ENCODE assay signal across 8 mouse cellular contexts in genomic region chr12:80001794-80002193, GRCm38 (mm10).
DNase-seq lines count a peak whose midpoint lies in the region; ATAC-seq and TF ChIP-seq lines count a peak whose summit lies in the region.

No protein-coding gene starts in this region.

- 85% methylated on average over 2 of the region's 2 CpGs for WGBS in hindbrain, embryonic 14.5 days
- 26% methylated on average over 2 of the region's 2 CpGs for WGBS in limb, embryonic 15.5 days

- no peak for TF ChIP-seq POLR2A in ES-Bruce4 (IDR thresholded peaks at IDR 0.05; ENCODE audit: insufficient read depth, low read length)

- ATAC-seq in hindbrain, embryonic 14.5 days (ENCODE audit: low FRiP score) = no peak
- no peak; the same call in 1 of the 2 replicates for ATAC-seq in limb, embryonic 15.5 days (ENCODE audit: insufficient number of reproducible peaks, low FRiP score, low TSS enrichment, low read depth)

- no peak overlapping the region for H3K4me3 ChIP-seq in ES-Bruce4 (ENCODE audit: low read depth, low read length)
- H3K4me3 ChIP-seq in hindbrain, embryonic 14.5 days (replicated peaks; ENCODE audit: low read length) = no peak overlapping the region
- H3K4me3 ChIP-seq in limb, embryonic 15.5 days = no peak overlapping the region

- H3K9me3 ChIP-seq in ES-Bruce4 (replicated peaks; ENCODE audit: control insufficient read depth, insufficient read depth, low read length, poor library complexity, severe bottlenecking) = no peaks in the 10 kb centered on the region
- no peaks in the 10 kb centered on the region for H3K9me3 ChIP-seq in hindbrain, embryonic 14.5 days (ENCODE audit: control insufficient read depth, low read length)
- H3K9me3 ChIP-seq in limb, embryonic 15.5 days = no peaks in the 10 kb centered on the region

- no peak overlapping the region for H3K9ac ChIP-seq in ES-Bruce4 (ENCODE audit: low read depth, poor library complexity, severe bottlenecking)
- H3K9ac ChIP-seq in hindbrain, embryonic 14.5 days = no peak overlapping the region
- H3K9ac ChIP-seq in limb, embryonic 15.5 days = no peak overlapping the region

- TF ChIP-seq CTCF in ES-Bruce4 (IDR thresholded peaks at IDR 0.05; ENCODE audit: low read depth, low read length) = no peak

- no peak overlapping the region for H3K27ac ChIP-seq in ES-Bruce4 (ENCODE audit: insufficient read depth, low read length)
- H3K27ac ChIP-seq in hindbrain, embryonic 14.5 days = peak overlapping the region; percentile 41
- peak overlapping the region; percentile 88 for H3K27ac ChIP-seq in limb, embryonic 15.5 days

- no peak overlapping the region for H3K4me2 ChIP-seq in hindbrain, embryonic 14.5 days (replicated peaks)
- H3K4me2 ChIP-seq in limb, embryonic 15.5 days = no peak overlapping the region

- H3K27me3 ChIP-seq in ES-Bruce4 (ENCODE audit: control insufficient read depth, insufficient read depth, low read length, poor library complexity, severe bottlenecking) = no peaks in the 10 kb centered on the region
- no peaks in the 10 kb centered on the region for H3K27me3 ChIP-seq in hindbrain, embryonic 14.5 days (ENCODE audit: control insufficient read depth, insufficient read depth, low read length)
- no peaks in the 10 kb centered on the region for H3K27me3 ChIP-seq in limb, embryonic 15.5 days

- no peaks in the 10 kb centered on the region for H3K36me3 ChIP-seq in ES-Bruce4 (ENCODE audit: control insufficient read depth, insufficient read depth, low read length, poor library complexity, severe bottlenecking)
- no peaks in the 10 kb centered on the region for H3K36me3 ChIP-seq in hindbrain, embryonic 14.5 days (replicated peaks; ENCODE audit: control insufficient read depth, insufficient read depth)
- no peaks in the 10 kb centered on the region for H3K36me3 ChIP-seq in limb, embryonic 15.5 days

- peaks cover 4% of the 10 kb centered on the region for H3K4me1 ChIP-seq in ES-Bruce4 (ENCODE audit: control insufficient read depth, insufficient read depth, low read length)
- H3K4me1 ChIP-seq in hindbrain, embryonic 14.5 days (replicated peaks; ENCODE audit: control insufficient read depth, insufficient read depth, low read length) = no peaks in the 10 kb centered on the region; the same call in 1 of the 2 replicates
- H3K4me1 ChIP-seq in limb, embryonic 15.5 days = peaks cover 33% of the 10 kb centered on the region

- peak; percentile 93 for TF ChIP-seq EP300 in ES-Bruce4 (IDR thresholded peaks at IDR 0.05; ENCODE audit: insufficient read depth, low read depth, low read length)

- DNase-seq in adrenal gland, postnatal 10 days = peak; percentile 45
- no peak for DNase-seq in adrenal gland, adult 8-10 months
- no peak for DNase-seq in hindbrain, embryonic 14.5 days (ENCODE audit: low spot score)
- DNase-seq in urinary bladder, postnatal 25 days (ENCODE audit: low spot score) = peak; percentile 58
- DNase-seq in left cerebral cortex, adult 18-20 months (ENCODE audit: low spot score in 2 of 2) = no peak
- DNase-seq in thymus, postnatal 14 days = no peak

Comparison
In these comparisons a context has a peak if more than half of its experiments do, and no peak if none do; other contexts are left out.
1. DNase-seq: peak in adrenal gland, postnatal 10 days (single experiment) and urinary bladder, postnatal 25 days (single experiment); none in adrenal gland, adult 8-10 months (single experiment), hindbrain, embryonic 14.5 days (single experiment), left cerebral cortex, adult 18-20 months (0 of 2) and thymus, postnatal 14 days (single experiment).